Mouse (Mus musculus): ENCODE data around the gene Jakmip3. TPM values are rescaled to one million over a fixed set of nuclear protein-coding genes. Genes with fewer than 3 reads are reported as not detected.

The Jakmip3 gene
- total RNA-seq, 1 experiment, result 0.09 TPM

DNA sequence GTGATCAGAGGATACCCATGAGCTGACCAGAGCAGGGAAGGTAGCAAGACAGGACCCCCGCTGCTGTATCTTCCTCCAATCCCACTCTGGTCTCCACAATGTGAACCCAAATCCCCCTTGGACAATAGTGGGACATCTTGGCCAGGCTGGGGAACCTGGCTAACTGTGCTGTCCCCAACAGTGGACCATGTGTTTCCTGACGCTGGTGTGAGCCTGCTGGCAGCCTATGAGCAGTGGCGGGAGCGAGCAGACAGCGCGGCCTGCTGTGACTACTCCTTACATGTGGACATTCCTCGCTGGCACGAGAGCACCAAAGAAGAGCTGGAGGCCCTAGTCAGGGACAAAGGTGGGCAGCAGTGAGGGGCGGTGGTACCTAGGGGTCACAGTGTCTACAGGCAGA, 151.2 kb downstream of the Jakmip3 start:
- Histone ChIP-seq H3K4me1 (ENCODE audit: control insufficient read depth in 2 of 2, insufficient read depth in 2 of 2, low read length in 2 of 2, poor library complexity in 1 of 2) (no peaks in the 10 kb centered on the region), H3K4me3 (ENCODE audit: insufficient read depth in 1 of 2, low read depth in 1 of 2, low read length in 2 of 2, poor library complexity in 1 of 2, severe bottlenecking in 1 of 2) (no peak overlapping the region), H3K9me3 (ENCODE audit: control insufficient read depth, insufficient read depth, low read depth, low read length) (no peaks in the 10 kb centered on the region), H3K9ac (ENCODE audit: insufficient read depth, low read depth, low read length, poor library complexity, severe bottlenecking) (no peak overlapping the region), H3K36me3 (ENCODE audit: control insufficient read depth, insufficient read depth, low read length, poor library complexity, severe bottlenecking) (no peaks in the 10 kb centered on the region), H3K27ac (ENCODE audit: insufficient read depth, low read depth, low read length, poor library complexity, severe bottlenecking) (no peak overlapping the region; the same call in 1 of the 2 replicates)
- in situ Hi-C loops (cut with MboI; ENCODE audit: low sequenced_read_pairs in 2 of 2, unreplicated experiment in 2 of 2), result loop anchor here in 1 of 2 experiments (25.0 kb wide), 1 partner anchor 371 kb away; no protein-coding TSS in a partner anchor
- DNase-seq (ENCODE audit: low read depth, low spot score), result no peak
- no peak for TF ChIP-seq CHD2 (IDR thresholded peaks at IDR 0.05; ENCODE audit: low read depth, low read length)
- no peak for TF ChIP-seq MAFK (IDR thresholded peaks at IDR 0.05; ENCODE audit: insufficient read depth, low read depth, low read length)
- no peak for TF ChIP-seq ZNF384 (IDR thresholded peaks at IDR 0.05; ENCODE audit: low read depth, low read length)
- TF ChIP-seq ZC3H11A (IDR thresholded peaks at IDR 0.05; ENCODE audit: borderline replicate concordance, low read depth, low read length), result no peak
- TF ChIP-seq HCFC1 (IDR thresholded peaks at IDR 0.05; ENCODE audit: borderline replicate concordance, insufficient read depth, low read length), result no peak

- DNase-seq (ENCODE audit: low read depth, low spot score), result no peak
- H3K36me3 ChIP-seq (ENCODE audit: control insufficient read depth, insufficient read depth, low read length, poor library complexity, severe bottlenecking), result no peaks in the 10 kb centered on the region
- no peak overlapping the region for H3K4me3 ChIP-seq (ENCODE audit: insufficient read depth in 1 of 2, low read depth in 1 of 2, low read length in 2 of 2, poor library complexity in 1 of 2, severe bottlenecking in 1 of 2)
- TF ChIP-seq ZNF384 (IDR thresholded peaks at IDR 0.05; ENCODE audit: low read depth, low read length) (no peak), CHD2 (IDR thresholded peaks at IDR 0.05; ENCODE audit: low read depth, low read length) (no peak), HCFC1 (IDR thresholded peaks at IDR 0.05; ENCODE audit: borderline replicate concordance, insufficient read depth, low read length) (no peak), MAFK (IDR thresholded peaks at IDR 0.05; ENCODE audit: insufficient read depth, low read depth, low read length) (no peak), ZC3H11A (IDR thresholded peaks at IDR 0.05; ENCODE audit: borderline replicate concordance, low read depth, low read length) (no peak)
- no peaks in the 10 kb centered on the region for H3K9me3 ChIP-seq (ENCODE audit: control insufficient read depth, insufficient read depth, low read depth, low read length)
- in situ Hi-C loops (cut with MboI; ENCODE audit: low sequenced_read_pairs in 2 of 2, unreplicated experiment in 2 of 2), result loop anchor here in 1 of 2 experiments (25.0 kb wide), 1 partner anchor 370 kb away; no protein-coding TSS in a partner anchor
- H3K9ac ChIP-seq (ENCODE audit: insufficient read depth, low read depth, low read length, poor library complexity, severe bottlenecking), result no peak overlapping the region
- no peaks in the 10 kb centered on the region for H3K4me1 ChIP-seq (ENCODE audit: control insufficient read depth in 2 of 2, insufficient read depth in 2 of 2, low read length in 2 of 2, poor library complexity in 1 of 2)
- no peak overlapping the region for H3K27ac ChIP-seq (ENCODE audit: insufficient read depth, low read depth, low read length, poor library complexity, severe bottlenecking)
Observed at GRCm38 (mm10) chr7:139092676-139093075, 152.1 kb downstream of the Jakmip3 start.

GRCm38 (mm10) chr7:139093124-139093523, 152.6 kb downstream of the Jakmip3 start:
- H3K9ac ChIP-seq (ENCODE audit: insufficient read depth, low read depth, low read length, poor library complexity, severe bottlenecking), result no peak overlapping the region
- no peak for DNase-seq (ENCODE audit: low read depth, low spot score)

GRCm38 (mm10) chr7:139093781-139094180, 153.3 kb downstream of the Jakmip3 start:
- in situ Hi-C loops (cut with MboI; ENCODE audit: low sequenced_read_pairs in 2 of 2, unreplicated experiment in 2 of 2), result loop anchor here in 1 of 2 experiments (25.0 kb wide), 1 partner anchor 369 kb away; no protein-coding TSS in a partner anchor

More at GRCm38 (mm10) chr7:139093124-139093523, 152.6 kb downstream of the Jakmip3 start:
- TF ChIP-seq ZC3H11A (IDR thresholded peaks at IDR 0.05; ENCODE audit: borderline replicate concordance, low read depth, low read length), result no peak
- Histone ChIP-seq H3K9me3 (ENCODE audit: control insufficient read depth, insufficient read depth, low read depth, low read length) (no peaks in the 10 kb centered on the region), H3K4me3 (ENCODE audit: insufficient read depth in 1 of 2, low read depth in 1 of 2, low read length in 2 of 2, poor library complexity in 1 of 2, severe bottlenecking in 1 of 2) (no peak overlapping the region), H3K36me3 (ENCODE audit: control insufficient read depth, insufficient read depth, low read length, poor library complexity, severe bottlenecking) (no peaks in the 10 kb centered on the region), H3K27ac (ENCODE audit: insufficient read depth, low read depth, low read length, poor library complexity, severe bottlenecking) (no peak overlapping the region), H3K4me1 (ENCODE audit: control insufficient read depth in 2 of 2, insufficient read depth in 2 of 2, low read length in 2 of 2, poor library complexity in 1 of 2) (no peaks in the 10 kb centered on the region)
- in situ Hi-C loops (cut with MboI; ENCODE audit: low sequenced_read_pairs in 2 of 2, unreplicated experiment in 2 of 2), result loop anchor here in 1 of 2 experiments (25.0 kb wide), 1 partner anchor 369 kb away; no protein-coding TSS in a partner anchor

GRCm38 (mm10) chr7:139094761-139095160, 154.2 kb downstream of the Jakmip3 start:
- no peaks in the 10 kb centered on the region for H3K36me3 ChIP-seq (ENCODE audit: control insufficient read depth, insufficient read depth, low read length, poor library complexity, severe bottlenecking)

More at GRCm38 (mm10) chr7:139093781-139094180, 153.3 kb downstream of the Jakmip3 start:
- no peak overlapping the region for H3K27ac ChIP-seq (ENCODE audit: insufficient read depth, low read depth, low read length, poor library complexity, severe bottlenecking)
- no peak for DNase-seq (ENCODE audit: low read depth, low spot score)
- TF ChIP-seq ZC3H11A (IDR thresholded peaks at IDR 0.05; ENCODE audit: borderline replicate concordance, low read depth, low read length) (no peak), MAFK (IDR thresholded peaks at IDR 0.05; ENCODE audit: insufficient read depth, low read depth, low read length) (no peak), HCFC1 (IDR thresholded peaks at IDR 0.05; ENCODE audit: borderline replicate concordance, insufficient read depth, low read length) (no peak), ZNF384 (IDR thresholded peaks at IDR 0.05; ENCODE audit: low read depth, low read length) (no peak), CHD2 (IDR thresholded peaks at IDR 0.05; ENCODE audit: low read depth, low read length) (no peak)
- H3K36me3 ChIP-seq (ENCODE audit: control insufficient read depth, insufficient read depth, low read length, poor library complexity, severe bottlenecking), result no peaks in the 10 kb centered on the region
- H3K4me1 ChIP-seq (ENCODE audit: control insufficient read depth in 2 of 2, insufficient read depth in 2 of 2, low read length in 2 of 2, poor library complexity in 1 of 2), result no peaks in the 10 kb centered on the region
- H3K4me3 ChIP-seq (ENCODE audit: insufficient read depth in 1 of 2, low read depth in 1 of 2, low read length in 2 of 2, poor library complexity in 1 of 2, severe bottlenecking in 1 of 2), result no peak overlapping the region
- H3K9ac ChIP-seq (ENCODE audit: insufficient read depth, low read depth, low read length, poor library complexity, severe bottlenecking), result no peak overlapping the region
- no peaks in the 10 kb centered on the region for H3K9me3 ChIP-seq (ENCODE audit: control insufficient read depth, insufficient read depth, low read depth, low read length)

More at GRCm38 (mm10) chr7:139094761-139095160, 154.2 kb downstream of the Jakmip3 start:
- Histone ChIP-seq H3K9me3 (ENCODE audit: control insufficient read depth, insufficient read depth, low read depth, low read length) (no peaks in the 10 kb centered on the region), H3K9ac (ENCODE audit: insufficient read depth, low read depth, low read length, poor library complexity, severe bottlenecking) (no peak overlapping the region), H3K4me3 (ENCODE audit: insufficient read depth in 1 of 2, low read depth in 1 of 2, low read length in 2 of 2, poor library complexity in 1 of 2, severe bottlenecking in 1 of 2) (no peak overlapping the region), H3K4me1 (ENCODE audit: control insufficient read depth in 2 of 2, insufficient read depth in 2 of 2, low read length in 2 of 2, poor library complexity in 1 of 2) (no peaks in the 10 kb centered on the region), H3K27ac (ENCODE audit: insufficient read depth, low read depth, low read length, poor library complexity, severe bottlenecking) (no peak overlapping the region)
- DNase-seq (ENCODE audit: low read depth, low spot score), result no peak
- TF ChIP-seq CHD2 (IDR thresholded peaks at IDR 0.05; ENCODE audit: low read depth, low read length) (no peak), HCFC1 (IDR thresholded peaks at IDR 0.05; ENCODE audit: borderline replicate concordance, insufficient read depth, low read length) (no peak), ZC3H11A (IDR thresholded peaks at IDR 0.05; ENCODE audit: borderline replicate concordance, low read depth, low read length) (no peak), ZNF384 (IDR thresholded peaks at IDR 0.05; ENCODE audit: low read depth, low read length) (no peak)
- in situ Hi-C loops (cut with MboI; ENCODE audit: low sequenced_read_pairs in 2 of 2, unreplicated experiment in 2 of 2), result loop anchor here in 1 of 2 experiments (25.0 kb wide), 1 partner anchor 368 kb away; no protein-coding TSS in a partner anchor
